Mouse (Mus musculus): ENCODE data around the gene Josd1.
A peak's percentile ranks its signal among the peaks of the same experiment; 100 is the strongest.
"Not testable (repeated sequence)": the region's sequence is repeated elsewhere in the genome, so short reads cannot be mapped to it uniquely, and the experiment has no call there.

Josd1 gene

GRCm38 (mm10) chr15:79692334-79692733, 4.6 kb upstream of the Josd1 start:
- DNase-seq (ENCODE audit: low spot score) = no peak

- DNase-seq (ENCODE audit: low spot score) = no peak
These were observed 3.3 kb upstream of the Josd1 start for GRCm38 (mm10) chr15:79691023-79691508.

GRCm38 (mm10) chr15:79690426-79691022, 2.8 kb upstream of the Josd1 start, which contains the start of gene Gtpbp1:
TSS of gene Gtpbp1 (plus strand) at chr15:79690845.
- DNase-seq (ENCODE audit: low spot score) = peak; percentile 99

GRCm38 (mm10) chr15:79689662-79690425, 2.1 kb upstream of the Josd1 start:
- no peak for DNase-seq (ENCODE audit: low spot score)

GRCm38 (mm10) chr15:79688268-79688956, 693 bp upstream of the Josd1 start:
- no peak for DNase-seq (ENCODE audit: low spot score)

- no peak for DNase-seq (ENCODE audit: low spot score)
These were observed 544 bp downstream of the Josd1 start for GRCm38 (mm10) chr15:79687175-79687574.

GRCm38 (mm10) chr15:79686046-79686869, 1.5 kb downstream of the Josd1 start:
- no peak for DNase-seq (ENCODE audit: low spot score)

- no peak for DNase-seq (ENCODE audit: low spot score)
These were observed 2.5 kb downstream of the Josd1 start for GRCm38 (mm10) chr15:79685141-79685641.

- no peak for DNase-seq (ENCODE audit: low spot score)
These were observed 3.1 kb downstream of the Josd1 start for GRCm38 (mm10) chr15:79684616-79685015.

- DNase-seq (ENCODE audit: low spot score) = no peak
These were observed 3.8 kb downstream of the Josd1 start for GRCm38 (mm10) chr15:79683707-79684465.

- no peak for DNase-seq (ENCODE audit: low spot score)
These were observed 4.6 kb downstream of the Josd1 start for GRCm38 (mm10) chr15:79683146-79683545.

GRCm38 (mm10) chr15:79681973-79682372, 5.7 kb downstream of the Josd1 start:
- DNase-seq (ENCODE audit: low spot score) = no peak

- no peak for DNase-seq (ENCODE audit: low spot score)
These were observed 9.8 kb downstream of the Josd1 start for GRCm38 (mm10) chr15:79677936-79678335.

- not testable (repeated sequence) for DNase-seq (ENCODE audit: low spot score)
These were observed 15.8 kb downstream of the Josd1 start for GRCm38 (mm10) chr15:79671828-79672348.

GRCm38 (mm10) chr15:79670972-79671299, 16.8 kb downstream of the Josd1 start:
- DNase-seq (ENCODE audit: low spot score) = no peak

- peak; percentile 91 for DNase-seq (ENCODE audit: low spot score)
These were observed 17.3 kb downstream of the Josd1 start, which contains the start of gene Tomm22 for GRCm38 (mm10) chr15:79670249-79670971. TSS of gene Tomm22 (plus strand) at chr15:79670861.

GRCm38 (mm10) chr15:79669195-79669594, 18.5 kb downstream of the Josd1 start:
- DNase-seq (ENCODE audit: low spot score) = no peak

GRCm38 (mm10) chr15:79664666-79665065, 23.1 kb downstream of the Josd1 start:
- DNase-seq (ENCODE audit: low spot score) = peak; percentile 40

- no peak for DNase-seq (ENCODE audit: low spot score)
These were observed 25.9 kb downstream of the Josd1 start for GRCm38 (mm10) chr15:79661852-79662251.
